Mouse (Mus musculus): ENCODE results near the gene Naip6.
"Not testable (repeated sequence)": the region's sequence is repeated elsewhere in the genome, so short reads cannot be mapped to it uniquely, and the experiment has no call there.

Naip6 gene

DNA sequence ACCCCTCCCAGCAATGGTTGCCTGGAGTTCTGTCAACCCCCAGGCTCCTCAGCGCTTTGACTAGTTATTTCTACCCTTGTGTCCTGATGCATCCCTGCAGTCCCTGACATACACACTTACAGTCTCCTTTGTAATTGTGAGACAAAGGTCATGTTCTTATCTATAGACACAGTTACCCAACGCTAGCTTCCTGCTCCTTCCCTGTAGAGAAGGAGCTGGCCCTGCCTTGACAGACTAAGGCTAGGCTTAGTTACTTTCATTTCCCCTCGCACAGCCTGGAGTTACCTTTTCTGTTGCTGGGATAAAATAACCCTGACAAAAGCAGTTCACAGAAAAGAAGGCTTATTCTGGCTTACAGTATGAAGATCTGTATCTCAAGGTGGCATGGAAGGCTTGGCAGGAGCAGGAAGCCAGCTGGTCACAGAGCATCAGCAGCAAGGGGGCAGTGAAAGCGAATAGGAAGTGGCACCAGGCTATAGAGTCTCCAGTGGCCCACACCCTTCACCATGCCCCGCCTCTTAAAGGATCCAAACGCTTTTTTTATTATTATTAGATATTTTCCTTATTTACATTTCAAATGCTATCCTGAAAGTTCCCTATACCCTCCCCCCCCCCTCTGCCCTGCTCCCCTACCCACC, at the start of gene Naip6:
Naip6 (minus strand) TSS at position 419 of the 638 bp plus-strand sequence.
- DNase-seq = not testable (repeated sequence)

DNA sequence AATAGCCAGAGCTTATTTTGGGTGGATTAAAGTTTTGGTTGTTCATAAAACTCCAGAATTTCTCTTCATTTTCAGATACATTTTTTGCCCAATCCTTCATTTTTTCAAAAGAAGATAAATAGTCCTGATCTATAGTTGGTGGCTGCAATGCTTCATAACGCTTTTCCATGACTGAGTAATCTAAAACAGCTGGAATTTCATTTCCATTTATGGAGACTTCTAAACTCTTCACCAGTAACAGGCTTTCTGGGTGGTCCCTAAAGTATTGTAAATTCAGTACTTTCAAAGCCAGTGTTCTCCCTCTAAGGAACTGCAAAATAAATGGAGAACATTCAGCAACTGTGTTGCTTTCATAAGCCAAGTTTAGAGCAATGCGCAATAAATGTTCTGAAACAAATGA, 34.8 kb upstream of the Naip6 start:
- DNase-seq = not testable (repeated sequence)

DNA sequence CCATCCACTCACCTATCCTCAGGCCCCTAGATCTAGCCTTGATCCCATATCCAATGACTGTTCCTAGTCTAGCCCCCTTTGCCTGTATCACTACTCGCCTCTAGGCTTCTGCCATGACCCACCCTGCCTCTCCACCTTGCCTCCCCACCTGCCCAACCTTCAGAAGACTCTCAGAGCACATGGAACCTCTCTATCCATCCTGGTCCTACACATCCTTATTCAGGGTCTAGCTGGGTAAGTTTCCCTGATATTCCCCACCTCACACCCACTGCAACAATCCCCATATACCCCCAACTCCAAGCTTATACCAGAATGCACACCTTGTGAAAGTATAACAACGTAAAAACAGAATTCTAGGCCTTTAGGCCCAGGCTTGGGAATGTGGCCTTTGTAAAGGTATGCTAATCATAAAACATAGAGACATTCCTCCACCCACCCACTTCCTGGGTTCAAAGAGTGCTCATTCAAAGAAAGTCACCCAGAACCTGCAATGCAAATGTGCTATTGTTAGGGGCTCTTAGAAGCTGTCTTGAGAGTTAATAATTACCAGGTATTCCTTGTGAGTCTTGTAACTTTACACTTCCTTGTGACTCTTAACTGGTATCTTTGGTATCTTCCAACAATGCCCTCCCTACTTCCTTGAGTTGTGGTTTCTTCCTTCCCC, 32.2 kb upstream of the Naip6 start:
- DNase-seq = not testable (repeated sequence)

DNA sequence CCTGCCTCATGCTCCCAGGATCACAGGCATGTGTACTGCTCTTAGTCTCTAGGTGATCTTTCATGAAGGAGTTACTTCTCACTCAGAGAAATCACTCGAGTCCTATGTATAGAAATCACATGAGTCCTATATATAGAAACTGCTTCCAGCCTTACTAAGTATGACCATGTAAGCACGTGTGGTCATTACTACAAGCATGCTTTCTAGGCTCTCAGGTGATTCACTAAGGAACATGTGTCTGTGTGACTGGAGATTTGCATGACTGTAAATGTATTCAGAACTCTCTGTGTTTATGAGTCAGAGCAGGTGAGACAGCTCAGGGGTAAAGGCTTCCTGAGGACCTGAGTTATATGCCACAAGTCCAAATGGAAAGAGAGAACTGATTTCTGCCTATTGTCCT, 24.3 kb upstream of the Naip6 start:
- no peak for DNase-seq

DNA sequence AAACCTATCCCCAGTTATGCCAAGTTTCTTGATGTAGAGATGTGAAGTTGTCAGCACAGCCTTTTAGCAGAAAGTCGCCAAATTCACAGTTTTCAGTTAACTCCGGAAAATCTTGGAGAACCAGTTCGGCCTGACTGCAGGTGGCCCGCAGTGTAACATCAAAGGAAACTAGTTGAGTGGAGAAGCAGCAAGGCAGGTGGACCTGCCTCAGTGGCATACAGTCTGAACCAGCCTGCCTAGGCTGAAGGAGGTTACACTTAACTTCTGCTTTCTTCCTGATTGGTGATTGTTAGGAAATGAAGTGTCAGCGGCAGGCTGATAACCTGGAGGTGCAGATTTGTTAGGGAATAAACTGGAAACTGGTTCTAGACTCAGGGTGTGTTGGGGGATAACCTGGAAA, 14.3 kb upstream of the Naip6 start:
- not testable (repeated sequence) for DNase-seq

DNA sequence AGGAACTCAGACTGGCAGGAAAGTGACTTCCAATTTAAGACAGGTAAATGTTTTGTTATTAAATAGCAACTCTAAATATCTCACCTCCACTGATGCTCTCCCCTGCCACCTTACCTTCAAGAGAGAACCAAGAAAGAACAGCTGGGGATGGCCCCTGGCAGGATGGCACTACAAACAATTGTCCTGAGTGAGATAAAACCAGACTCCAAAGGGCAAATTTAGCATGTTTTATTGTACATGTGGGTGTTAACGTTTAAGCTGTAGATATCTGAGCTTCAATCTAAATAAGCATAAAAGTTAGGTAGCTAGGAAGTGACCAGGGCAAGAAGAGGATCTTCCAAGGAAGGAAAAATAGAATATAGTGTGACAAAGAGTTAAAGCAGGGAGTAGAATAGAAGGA, 11.4 kb upstream of the Naip6 start:
- DNase-seq = not testable (repeated sequence)

DNA sequence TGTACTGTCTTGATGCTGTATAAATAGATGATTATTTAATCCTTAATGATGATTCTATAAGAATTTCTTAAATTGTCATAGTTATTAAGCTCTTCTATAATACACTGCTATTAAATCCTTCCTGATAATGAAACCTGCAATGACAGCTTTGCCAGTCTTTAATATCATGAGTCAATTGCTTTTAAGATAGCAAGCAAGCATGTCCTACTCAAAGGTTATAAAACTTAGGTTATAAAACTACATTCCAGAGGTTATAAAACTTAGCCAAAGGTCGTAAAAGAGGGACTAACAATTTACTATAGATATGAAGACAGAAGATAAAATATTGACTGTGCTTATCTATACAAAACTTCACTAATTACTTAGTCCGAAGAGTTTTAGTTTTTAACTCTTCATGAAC, 10.6 kb upstream of the Naip6 start:
- DNase-seq = not testable (repeated sequence)

DNA sequence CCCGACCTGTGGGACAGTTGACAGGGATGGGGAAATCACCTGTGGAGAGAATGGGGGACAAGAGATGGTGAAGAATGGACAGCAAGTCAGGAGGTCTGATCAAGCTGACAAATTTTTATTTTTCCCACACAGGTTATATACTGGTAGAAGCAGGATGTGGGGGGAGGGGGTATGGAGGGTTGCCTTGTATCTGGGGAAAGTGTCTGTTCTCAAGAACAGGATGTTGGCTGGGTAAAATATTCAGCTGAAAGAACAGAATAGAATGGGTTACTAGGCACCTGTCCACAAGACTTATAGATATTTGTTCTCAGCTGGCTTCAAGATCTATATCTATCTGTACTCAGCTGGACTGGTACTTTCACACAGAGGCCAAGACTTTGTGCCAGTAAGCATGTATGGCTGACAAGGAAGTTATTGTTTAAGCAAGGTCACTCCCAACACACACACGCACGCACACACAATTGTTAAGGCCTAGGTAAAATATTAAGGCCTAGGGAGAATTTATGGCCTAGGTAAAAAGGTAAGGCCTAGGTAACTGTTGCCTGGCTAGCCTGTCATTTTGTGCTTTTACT, 4.9 kb upstream of the Naip6 start:
- not testable (repeated sequence) for DNase-seq

DNA sequence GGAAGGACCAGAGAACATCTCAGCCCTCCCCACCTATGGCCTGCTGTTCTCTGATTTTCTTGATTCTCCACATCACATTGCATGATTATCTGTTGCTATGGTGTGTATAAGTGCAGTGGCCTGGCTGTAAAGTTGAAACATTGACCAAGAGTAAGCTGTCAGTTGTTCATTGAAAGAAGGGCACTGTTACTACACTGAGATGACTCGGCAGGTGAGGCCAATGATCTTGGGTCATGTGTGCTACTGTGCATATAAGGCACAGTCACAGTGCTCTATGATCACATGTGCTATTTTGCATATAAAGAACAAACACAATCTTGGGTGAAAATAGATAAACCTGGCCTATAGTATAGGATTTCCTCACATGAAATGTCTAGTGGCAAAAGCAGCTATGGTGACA, 32.9 kb downstream of the Naip6 start:
- no peak for DNase-seq

DNA sequence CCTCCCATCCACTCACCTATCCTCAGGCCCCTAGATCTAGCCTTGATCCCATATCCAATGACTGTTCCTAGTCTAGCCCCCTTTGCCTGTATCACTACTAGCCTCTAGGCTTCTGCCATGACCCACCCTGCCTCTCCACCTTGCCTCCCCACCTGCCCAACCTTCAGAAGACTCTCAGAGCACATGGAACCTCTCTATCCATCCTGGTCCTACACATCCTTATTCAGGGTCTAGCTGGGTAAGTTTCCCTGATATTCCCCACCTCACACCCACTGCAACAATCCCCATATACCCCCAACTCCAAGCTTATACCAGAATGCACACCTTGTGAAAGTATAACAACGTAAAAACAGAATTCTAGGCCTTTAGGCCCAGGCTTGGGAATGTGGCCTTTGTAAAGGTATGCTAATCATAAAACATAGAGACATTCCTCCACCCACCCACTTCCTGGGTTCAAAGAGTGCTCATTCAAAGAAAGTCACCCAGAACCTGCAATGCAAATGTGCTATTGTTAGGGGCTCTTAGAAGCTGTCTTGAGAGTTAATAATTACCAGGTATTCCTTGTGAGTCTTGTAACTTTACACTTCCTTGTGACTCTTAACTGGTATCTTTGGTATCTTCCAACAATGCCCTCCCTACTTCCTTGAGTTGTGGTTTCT, 45.9 kb downstream of the Naip6 start:
- not testable (repeated sequence) for DNase-seq

DNA sequence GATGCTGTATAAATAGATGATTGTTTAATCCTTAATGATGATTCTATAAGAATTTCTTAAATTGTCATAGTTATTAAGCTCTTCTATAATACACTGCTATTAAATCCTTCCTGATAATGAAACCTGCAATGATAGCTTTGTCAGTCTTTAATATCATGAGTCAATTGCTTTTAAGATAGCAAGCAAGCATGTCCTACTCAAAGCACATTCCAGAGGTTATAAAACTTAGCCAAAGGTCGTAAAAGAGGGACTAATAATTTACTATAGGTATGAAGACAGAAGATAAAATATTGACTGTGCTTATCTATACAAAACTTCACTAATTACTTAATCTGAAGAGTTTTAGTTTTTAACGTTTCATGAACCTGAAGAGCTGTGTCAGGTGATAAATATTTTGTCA, 60.5 kb downstream of the Naip6 start:
- not testable (repeated sequence) for DNase-seq

DNA sequence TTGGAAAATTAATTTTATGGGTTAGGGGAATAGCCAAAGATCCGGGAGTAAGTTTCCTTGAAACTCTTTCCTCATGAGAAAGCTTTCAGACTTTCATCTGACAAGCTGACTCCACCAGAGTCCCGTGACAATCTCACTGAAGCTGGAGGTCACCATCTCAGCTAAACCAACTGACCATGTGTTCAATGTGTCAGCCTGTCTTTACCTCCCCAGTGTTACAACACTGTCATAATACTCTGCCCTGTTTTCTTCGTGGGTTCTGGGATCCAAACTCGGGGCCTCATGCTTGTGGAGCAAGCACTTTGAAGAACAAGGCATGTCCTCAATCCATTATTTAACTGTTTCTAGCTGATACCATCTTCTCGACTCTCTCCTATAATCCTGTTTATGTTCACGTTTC, 61.5 kb downstream of the Naip6 start:
- DNase-seq = not testable (repeated sequence)

DNA sequence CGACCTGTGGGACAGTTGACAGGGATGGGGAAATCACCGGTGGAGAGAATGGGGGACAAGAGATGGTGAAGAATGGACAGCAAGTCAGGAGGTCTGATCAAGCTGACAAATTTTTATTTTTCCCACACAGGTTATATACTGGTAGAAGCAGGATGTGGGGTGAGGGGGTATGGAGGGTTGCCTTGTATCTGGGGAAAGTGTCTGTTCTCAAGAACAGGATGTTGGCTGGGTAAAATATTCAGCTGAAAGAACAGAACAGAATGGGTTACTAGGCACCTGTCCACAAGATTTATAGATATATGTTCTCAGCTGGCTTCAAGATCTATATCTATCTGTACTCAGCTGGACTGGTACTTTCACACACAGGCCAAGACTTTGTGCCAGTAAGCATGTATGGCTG, 65.6 kb downstream of the Naip6 start:
- not testable (repeated sequence) for DNase-seq

DNA sequence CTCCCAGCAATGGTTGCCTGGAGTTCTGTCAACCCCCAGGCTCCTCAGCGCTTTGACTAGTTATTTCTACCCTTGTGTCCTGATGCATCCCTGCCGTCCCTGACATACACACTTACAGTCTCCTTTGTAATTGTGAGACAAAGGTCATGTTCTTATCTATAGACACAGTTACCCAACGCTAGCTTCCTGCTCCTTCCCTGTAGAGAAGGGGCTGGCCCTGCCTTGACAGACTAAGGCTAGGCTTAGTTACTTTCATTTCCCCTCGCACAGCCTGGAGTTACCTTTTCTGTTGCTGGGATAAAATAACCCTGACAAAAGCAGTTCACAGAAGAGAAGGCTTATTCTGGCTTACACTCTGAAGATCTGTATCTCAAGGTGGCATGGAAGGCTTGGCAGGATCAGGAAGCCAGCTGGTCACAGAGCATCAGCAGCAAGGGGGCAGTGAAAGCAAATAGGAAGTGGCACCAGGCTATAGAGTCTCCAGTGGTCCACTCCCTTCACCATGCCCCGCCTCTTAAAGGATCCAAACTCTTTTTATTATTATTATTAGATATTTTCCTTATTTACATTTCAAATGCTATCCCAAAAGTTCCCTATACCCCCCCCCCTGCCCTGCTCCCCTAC, 70.5 kb downstream of the Naip6 start:
- DNase-seq = not testable (repeated sequence)

DNA sequence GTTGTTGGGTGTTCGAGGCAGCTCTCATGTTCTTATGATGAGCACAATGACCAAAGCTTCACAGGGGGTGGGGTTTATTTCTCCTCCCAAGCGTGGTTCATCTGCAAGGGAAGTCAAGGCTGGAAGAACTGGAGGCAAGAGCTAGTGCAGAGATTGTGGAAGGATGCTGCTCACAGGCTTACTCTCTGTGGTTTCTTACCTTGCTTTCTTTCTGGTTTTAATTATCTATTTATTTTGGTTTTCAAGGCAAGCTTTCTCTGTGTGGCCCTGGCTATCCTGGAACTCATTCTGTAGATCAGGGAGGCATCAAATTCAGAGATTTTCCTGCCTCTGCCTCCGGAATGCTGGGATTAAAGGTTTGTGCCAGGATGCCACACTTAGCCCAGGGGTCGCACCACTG, 71.3 kb downstream of the Naip6 start, which contains the start of gene Naip5:
Naip5 (minus strand) TSS at position 101 of the 400 bp plus-strand sequence.
- not testable (repeated sequence) for DNase-seq

DNA sequence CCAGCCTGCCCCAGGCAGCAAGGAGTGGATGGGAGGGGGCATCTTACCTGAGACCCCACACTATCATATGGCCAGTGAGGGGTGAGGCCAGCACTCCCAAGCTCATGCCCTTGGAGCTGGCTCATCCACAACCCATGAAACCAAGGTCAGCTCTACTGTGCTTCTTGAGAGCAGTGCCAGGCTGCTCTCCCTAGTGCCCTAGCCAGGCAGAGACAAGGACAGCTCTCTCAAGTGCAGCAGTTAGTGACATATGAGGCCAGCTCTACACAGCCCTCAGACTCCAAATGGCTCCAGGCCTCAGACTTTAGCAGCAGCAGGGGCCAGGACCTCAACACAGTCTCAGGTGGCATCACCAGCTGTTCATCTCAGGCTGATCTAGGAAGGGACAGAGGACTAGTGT, 73.8 kb downstream of the Naip6 start:
- DNase-seq = no peak
